Mouse (Mus musculus): ENCODE measurements at regions not wholly inside any gene's neighbourhood (a gene's known extent, or its start where the extent isn't known, plus 50 kb on each side); places are given as distances from the start of the nearest gene placed in this dataset.

DNA sequence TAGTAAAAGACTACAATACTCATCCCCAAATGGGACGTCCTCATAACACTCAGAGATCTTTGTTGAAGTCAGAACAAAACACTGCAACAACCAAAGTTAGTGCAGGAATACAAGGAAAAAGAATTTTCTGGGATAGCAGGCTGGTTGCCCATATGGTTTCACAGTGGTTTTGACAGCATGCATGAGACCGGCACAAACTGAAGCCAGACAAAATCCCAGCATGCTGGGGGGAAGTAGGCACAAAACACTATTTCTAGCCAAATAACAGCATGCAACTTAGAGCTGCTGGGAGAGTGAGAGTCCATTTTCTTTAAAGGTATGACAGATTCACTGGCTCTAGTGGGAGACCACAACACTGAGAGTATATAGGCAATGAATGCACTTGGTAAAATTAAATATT, 619.1 kb upstream of the Manea start:
- Histone ChIP-seq H3K36me3 (no peaks in the 10 kb centered on the region), H3K4me1 (no peaks in the 10 kb centered on the region)
- 89% methylated on average over 2 of the region's 2 CpGs for WGBS

DNA sequence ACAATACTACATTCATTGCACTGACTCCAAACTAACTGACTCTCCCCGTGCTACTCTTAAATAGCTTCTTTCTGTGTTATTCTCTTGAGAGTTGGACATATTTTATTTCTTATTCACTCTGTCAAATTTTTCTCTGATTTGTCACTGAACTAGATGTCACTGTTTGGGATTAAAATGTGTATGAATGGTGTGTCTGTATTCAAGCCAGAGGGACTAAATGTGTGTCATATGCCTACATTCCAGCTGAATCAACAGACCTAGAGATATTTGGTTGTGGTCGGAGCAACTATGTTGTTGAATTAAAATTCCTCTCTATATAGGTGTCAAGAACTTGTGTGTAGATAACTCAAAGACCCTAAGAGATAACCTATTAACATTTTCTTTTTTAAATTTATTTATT, 618.2 kb upstream of the Manea start:
- 95% methylated on average over 2 of the region's 2 CpGs for WGBS
- Histone ChIP-seq H3K9me3 (replicated peaks) (no peaks in the 10 kb centered on the region), H3K4me1 (no peaks in the 10 kb centered on the region), H3K36me3 (no peaks in the 10 kb centered on the region), H3K4me3 (no peak overlapping the region), H3K27me3 (ENCODE audit: low read depth, poor library complexity, severe bottlenecking) (no peaks in the 10 kb centered on the region), H3K27ac (no peak overlapping the region)
- DNase-seq (ENCODE audit: low spot score), result no peak

More for the DNA sequence above, 619.1 kb upstream of the Manea start:
- H3K9me3 ChIP-seq (replicated peaks), result no peaks in the 10 kb centered on the region
- no peak for DNase-seq (ENCODE audit: low spot score)
- H3K27ac ChIP-seq, result no peak overlapping the region
- H3K4me3 ChIP-seq, result no peak overlapping the region
- H3K27me3 ChIP-seq (ENCODE audit: low read depth, poor library complexity, severe bottlenecking), result no peaks in the 10 kb centered on the region

DNA sequence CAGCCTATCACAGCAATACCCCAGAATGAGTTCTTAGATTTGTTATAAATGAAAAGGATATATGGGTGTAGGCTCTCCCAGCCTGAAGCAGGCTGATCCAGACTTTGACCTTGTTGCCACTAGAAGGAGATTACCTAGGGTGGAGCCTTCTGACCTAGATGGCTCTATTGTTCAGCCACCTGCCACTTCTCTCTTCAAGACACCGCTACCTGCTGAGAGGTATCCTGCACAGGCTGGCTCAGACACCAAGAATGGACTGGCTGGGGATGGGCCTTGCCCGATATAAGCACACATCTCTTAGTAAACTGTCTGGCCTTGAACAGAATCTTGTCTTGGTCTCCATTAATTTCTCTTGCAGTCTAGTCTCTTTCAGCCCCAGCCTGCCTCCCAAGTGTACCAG, 597.9 kb upstream of the Manea start:
- no peak overlapping the region for H3K27ac ChIP-seq
- DNase-seq (ENCODE audit: low spot score), result no peak
- H3K27me3 ChIP-seq (ENCODE audit: low read depth, poor library complexity, severe bottlenecking), result no peaks in the 10 kb centered on the region
- H3K36me3 ChIP-seq, result no peaks in the 10 kb centered on the region
- H3K9me3 ChIP-seq (replicated peaks), result no peaks in the 10 kb centered on the region
- WGBS, result 92% methylated on average over 2 of the region's 2 CpGs
- no peak overlapping the region for H3K4me3 ChIP-seq
- H3K4me1 ChIP-seq, result no peaks in the 10 kb centered on the region

DNA sequence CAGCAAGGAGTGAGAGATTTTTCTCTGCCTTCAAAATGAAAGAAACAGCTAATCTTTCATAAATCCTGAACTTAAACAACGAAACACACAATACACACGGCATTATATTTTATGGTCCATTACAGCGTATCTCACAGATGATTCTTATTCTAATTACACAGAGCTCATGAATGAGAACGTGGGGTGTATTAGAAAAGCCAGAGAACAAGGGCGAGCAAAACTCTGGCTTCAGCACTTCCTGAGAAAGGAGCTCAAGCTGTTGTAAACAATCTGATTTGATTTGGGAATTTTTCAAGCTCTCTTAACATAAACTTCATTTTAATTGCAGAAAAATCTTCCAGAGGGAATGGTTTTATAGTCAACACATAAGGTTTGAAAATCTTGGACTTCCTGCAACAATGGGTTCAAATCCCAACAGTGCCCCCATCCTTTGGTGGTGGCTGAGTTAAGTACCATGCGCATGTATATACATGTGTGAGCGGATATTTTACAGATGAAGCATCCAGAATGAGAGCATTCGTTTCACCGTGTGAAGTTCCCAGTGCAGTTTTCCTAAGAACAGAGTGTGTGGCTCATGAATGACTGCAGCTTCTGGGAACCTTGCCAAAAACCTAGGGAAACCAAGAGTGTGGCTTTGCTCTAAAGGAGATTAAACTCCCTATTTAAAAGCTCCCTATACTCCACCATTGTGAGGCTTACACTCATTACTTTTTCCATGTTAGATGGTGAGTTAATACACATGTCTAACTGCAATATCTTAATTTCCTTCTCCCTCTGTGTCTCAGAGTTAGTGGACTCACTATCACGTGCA, 587.5 kb upstream of the Manea start:
- H3K4me1 ChIP-seq, result no peaks in the 10 kb centered on the region
- no peaks in the 10 kb centered on the region for H3K27me3 ChIP-seq (ENCODE audit: low read depth, poor library complexity, severe bottlenecking)
- no peaks in the 10 kb centered on the region for H3K9me3 ChIP-seq (replicated peaks)
- no peak overlapping the region for H3K27ac ChIP-seq
- no peaks in the 10 kb centered on the region for H3K36me3 ChIP-seq
- no peak for DNase-seq (ENCODE audit: low spot score)
- WGBS, result 85% methylated on average over 10 of the region's 10 CpGs
- H3K4me3 ChIP-seq, result no peak overlapping the region

DNA sequence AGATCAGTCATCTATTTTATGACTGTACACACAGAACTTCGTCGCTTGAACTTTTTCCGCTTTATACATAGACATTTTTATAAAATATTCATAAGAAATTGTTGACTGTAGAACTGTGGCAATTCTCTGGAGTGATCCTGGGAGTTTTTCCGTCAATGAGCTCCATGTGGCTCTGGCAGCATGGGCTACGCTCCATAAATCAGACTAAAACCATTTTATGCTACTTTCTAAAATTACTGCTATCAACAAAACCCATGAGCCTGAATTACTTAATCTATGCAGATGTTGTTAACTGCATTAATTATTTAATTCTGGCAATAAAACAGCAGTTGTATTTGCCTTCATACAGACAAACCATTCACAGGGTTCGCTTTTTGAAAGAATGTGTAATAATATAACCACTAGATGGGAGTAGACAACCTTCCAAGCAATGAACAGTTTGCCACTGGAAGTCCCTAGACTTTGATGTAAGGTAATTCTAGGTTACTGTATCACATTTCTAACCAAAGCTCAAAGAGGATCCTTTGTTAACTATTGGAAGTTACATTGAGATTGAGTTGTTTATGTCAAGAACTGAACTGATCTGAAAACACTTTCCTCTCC, 583.3 kb upstream of the Manea start:
- Histone ChIP-seq H3K9me3 (replicated peaks) (no peaks in the 10 kb centered on the region), H3K4me1 (no peaks in the 10 kb centered on the region), H3K36me3 (no peaks in the 10 kb centered on the region), H3K27me3 (ENCODE audit: low read depth, poor library complexity, severe bottlenecking) (no peaks in the 10 kb centered on the region), H3K27ac (no peak overlapping the region), H3K4me3 (no peak overlapping the region)
- 67% methylated on average over 6 of the region's 6 CpGs for WGBS
- DNase-seq (ENCODE audit: low spot score), result no peak

DNA sequence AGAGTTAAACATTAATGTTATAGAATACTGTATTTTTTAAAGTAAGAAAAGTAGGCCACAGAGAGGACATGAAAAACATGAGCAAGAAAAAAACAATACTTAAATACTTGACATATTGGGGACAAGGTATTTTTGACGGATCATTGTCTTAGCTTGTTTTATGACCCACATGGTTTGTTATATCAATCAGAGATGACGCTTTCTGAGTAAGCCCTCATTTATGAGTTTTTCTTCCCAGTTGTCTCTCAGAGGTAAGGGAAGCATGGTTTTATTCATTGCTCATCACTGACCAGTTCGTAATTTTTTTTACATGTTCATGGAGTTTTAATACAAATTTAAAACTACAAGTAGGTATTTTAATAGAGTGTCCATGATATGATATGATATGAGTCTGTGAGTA, 579.4 kb upstream of the Manea start:
- Histone ChIP-seq H3K36me3 (no peaks in the 10 kb centered on the region), H3K27me3 (ENCODE audit: low read depth, poor library complexity, severe bottlenecking) (no peaks in the 10 kb centered on the region), H3K4me1 (no peaks in the 10 kb centered on the region), H3K9me3 (replicated peaks) (no peaks in the 10 kb centered on the region), H3K4me3 (no peak overlapping the region), H3K27ac (no peak overlapping the region)
- DNase-seq (ENCODE audit: low spot score), result no peak
- WGBS, result 86% methylated on average over 3 of the region's 3 CpGs

DNA sequence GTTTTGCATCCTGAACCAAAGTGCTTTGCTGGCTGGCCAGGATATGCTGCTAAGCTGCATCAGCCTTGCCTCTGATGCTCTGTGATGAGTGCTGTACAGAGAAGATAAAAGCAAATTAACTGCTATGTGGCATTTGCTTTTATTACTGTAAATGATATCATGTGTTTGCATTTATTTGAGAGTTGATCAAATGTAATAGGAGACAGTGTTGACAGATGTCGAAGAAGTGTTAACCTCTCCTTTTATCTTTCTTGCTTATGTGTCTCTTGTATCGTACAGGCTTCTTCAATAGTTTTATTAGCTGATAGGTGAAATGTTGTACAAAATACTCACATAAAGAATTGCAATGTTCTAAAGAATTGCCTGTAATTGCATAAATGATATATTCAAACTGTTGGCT, 541.8 kb upstream of the Manea start:
- H3K4me1 ChIP-seq, result no peaks in the 10 kb centered on the region

DNA sequence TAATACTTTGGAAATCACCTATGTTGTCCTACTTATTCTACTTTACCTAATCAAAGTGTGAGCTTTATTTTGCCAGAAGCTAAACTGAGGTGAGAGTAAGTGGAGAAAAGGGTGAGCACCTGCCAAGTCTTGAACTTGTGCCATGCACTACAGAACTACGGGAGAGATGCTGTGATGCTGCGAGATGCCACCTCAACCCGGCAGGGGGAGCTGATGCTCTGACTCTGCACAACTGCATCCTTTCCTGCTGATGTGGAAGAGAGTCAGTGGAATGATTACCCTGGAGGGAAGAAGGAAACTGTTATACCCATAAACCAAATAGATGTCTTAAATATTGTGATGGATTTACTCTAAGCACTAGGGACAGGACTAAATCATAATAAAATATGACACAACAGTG, 532.3 kb upstream of the Manea start:
- H3K27me3 ChIP-seq (ENCODE audit: low read depth, poor library complexity, severe bottlenecking), result no peaks in the 10 kb centered on the region
- no peak overlapping the region for H3K4me3 ChIP-seq
- WGBS, result 40% methylated on average over 3 of the region's 3 CpGs
- H3K9me3 ChIP-seq (replicated peaks), result no peaks in the 10 kb centered on the region
- no peaks in the 10 kb centered on the region for H3K36me3 ChIP-seq
- no peaks in the 10 kb centered on the region for H3K4me1 ChIP-seq
- H3K27ac ChIP-seq, result no peak overlapping the region
- DNase-seq (ENCODE audit: low spot score), result peak; percentile 31

More for the DNA sequence above, 541.8 kb upstream of the Manea start:
- Histone ChIP-seq H3K27ac (no peak overlapping the region), H3K4me3 (no peak overlapping the region), H3K27me3 (ENCODE audit: low read depth, poor library complexity, severe bottlenecking) (no peaks in the 10 kb centered on the region), H3K9me3 (replicated peaks) (no peaks in the 10 kb centered on the region), H3K36me3 (no peaks in the 10 kb centered on the region)
- no peak for DNase-seq (ENCODE audit: low spot score)
- WGBS, result 68% methylated on average over 2 of the region's 2 CpGs

DNA sequence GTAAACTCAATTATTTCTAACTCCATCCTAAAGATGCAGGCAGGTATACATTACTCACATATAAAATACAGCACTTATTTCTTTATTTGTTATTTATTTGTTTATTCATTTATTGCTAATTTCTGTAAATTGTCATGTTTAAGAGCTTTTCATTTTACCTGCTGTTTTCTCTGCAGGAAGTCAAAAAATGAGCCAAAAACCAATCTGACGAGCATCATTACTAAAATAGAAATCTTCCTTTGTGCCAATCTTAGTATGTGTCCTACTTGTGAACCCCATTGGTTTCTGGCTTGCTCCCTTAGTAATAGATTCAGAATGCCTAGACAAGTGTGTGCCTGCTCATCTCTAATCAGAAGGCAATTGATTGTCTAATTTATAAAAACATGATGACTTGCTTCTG, 495.1 kb upstream of the Manea start:
- no peak for DNase-seq (ENCODE audit: low spot score)
- H3K4me3 ChIP-seq, result no peak overlapping the region
- no peaks in the 10 kb centered on the region for H3K36me3 ChIP-seq
- H3K27me3 ChIP-seq (ENCODE audit: low read depth, poor library complexity, severe bottlenecking), result no peaks in the 10 kb centered on the region
- H3K9me3 ChIP-seq (replicated peaks), result no peaks in the 10 kb centered on the region
- WGBS, result 87% methylated on average over 1 of the region's 1 CpGs
- no peak overlapping the region for H3K27ac ChIP-seq
- no peaks in the 10 kb centered on the region for H3K4me1 ChIP-seq

DNA sequence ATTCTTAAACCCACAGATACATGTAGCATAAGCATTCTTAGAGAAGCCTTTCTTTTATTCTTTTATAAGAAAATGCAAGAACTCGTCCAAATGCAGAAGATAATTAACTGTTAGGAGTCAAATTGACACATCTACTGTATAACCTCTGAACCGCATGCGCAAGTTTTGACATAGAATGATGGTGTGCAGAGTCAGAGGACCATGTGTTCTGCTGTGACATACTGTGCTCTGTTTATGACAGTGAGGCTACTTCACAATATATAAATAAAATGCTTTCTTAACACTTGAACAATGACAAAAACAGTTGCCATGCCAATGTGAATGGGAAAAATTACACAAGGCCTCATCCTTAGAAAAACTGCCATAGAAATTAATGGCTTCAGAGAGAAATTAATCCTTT, 454.1 kb upstream of the Manea start:
- no peak for DNase-seq (ENCODE audit: low spot score)
- H3K4me1 ChIP-seq, result no peaks in the 10 kb centered on the region
- H3K9me3 ChIP-seq (replicated peaks), result no peaks in the 10 kb centered on the region
- no peak overlapping the region for H3K4me3 ChIP-seq
- no peak overlapping the region for H3K27ac ChIP-seq
- H3K27me3 ChIP-seq (ENCODE audit: low read depth, poor library complexity, severe bottlenecking), result no peaks in the 10 kb centered on the region
- 89% methylated on average over 3 of the region's 3 CpGs for WGBS
- no peaks in the 10 kb centered on the region for H3K36me3 ChIP-seq

DNA sequence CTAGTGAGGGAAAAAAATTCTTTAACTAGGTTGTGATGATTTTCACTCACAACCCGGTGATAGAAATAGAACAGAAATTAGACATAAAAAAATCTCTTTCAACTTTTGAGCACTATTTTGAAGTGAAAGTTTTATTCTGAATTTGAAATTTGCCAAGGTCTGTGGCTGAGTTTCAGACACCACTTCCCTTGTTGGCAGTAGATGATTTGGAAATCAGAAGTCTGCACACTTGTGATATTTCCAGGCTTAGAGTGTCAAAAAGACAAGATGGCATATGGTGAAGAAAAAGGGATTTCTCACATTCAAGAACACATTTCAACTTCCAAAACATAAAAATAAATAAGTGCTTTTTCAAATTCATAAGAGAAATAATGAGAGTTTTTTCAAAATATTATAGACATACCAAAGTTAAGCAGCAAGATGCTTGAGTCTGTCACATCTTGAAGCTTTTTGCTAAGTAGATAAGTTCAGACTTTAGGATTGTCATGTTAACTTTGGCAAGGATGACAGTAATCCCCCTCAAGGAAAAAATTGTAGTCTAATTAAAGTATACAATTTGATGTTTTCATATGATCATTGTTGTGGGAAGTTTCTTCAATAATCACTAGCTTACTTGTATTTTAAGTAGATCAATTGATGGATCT, 446.6 kb upstream of the Manea start:
- Histone ChIP-seq H3K9me3 (replicated peaks) (no peaks in the 10 kb centered on the region), H3K36me3 (no peaks in the 10 kb centered on the region), H3K27me3 (ENCODE audit: low read depth, poor library complexity, severe bottlenecking) (no peaks in the 10 kb centered on the region), H3K27ac (no peak overlapping the region), H3K4me3 (no peak overlapping the region), H3K4me1 (no peaks in the 10 kb centered on the region)
- DNase-seq (ENCODE audit: low spot score), result no peak
- WGBS, result 96% methylated on average over 1 of the region's 1 CpGs

DNA sequence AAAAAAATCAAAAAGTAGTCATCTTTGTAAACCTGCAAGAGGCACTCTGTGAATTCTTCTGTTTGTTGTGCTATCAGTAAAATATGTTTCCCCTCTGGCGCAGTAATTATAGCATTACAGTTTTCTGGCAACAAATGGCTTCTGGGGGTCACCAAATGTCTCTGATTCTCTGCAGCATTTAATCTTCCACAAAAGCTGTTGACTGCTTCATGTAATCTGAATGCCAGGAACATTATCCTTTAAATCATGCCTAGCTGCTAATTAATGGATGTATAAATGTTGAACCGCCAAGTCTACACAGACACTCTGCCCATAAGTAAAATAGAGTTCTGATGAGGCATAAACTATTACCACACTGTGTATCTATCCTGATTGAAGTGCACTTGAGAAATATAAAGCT, 421.2 kb upstream of the Manea start:
- Histone ChIP-seq H3K27ac (no peak overlapping the region), H3K4me1 (no peaks in the 10 kb centered on the region), H3K27me3 (ENCODE audit: low read depth, poor library complexity, severe bottlenecking) (no peaks in the 10 kb centered on the region), H3K9me3 (replicated peaks) (no peaks in the 10 kb centered on the region), H3K36me3 (no peaks in the 10 kb centered on the region), H3K4me3 (no peak overlapping the region)
- 88% methylated on average over 2 of the region's 2 CpGs for WGBS
- DNase-seq (ENCODE audit: low spot score), result no peak
